Mouse (Mus musculus) cerebellum, adult (tissue): ENCODE results near the gene Slc9a3r1.

ENCODE experiments used
- ATAC-seq: cut with Nextera tagmentation; 2 replicates; pipeline ENCODE4 v1.9.2; 2017; ENCODE audit warnings: mild to moderate bottlenecking, moderate library complexity, mixed read lengths; ENCODE audit not compliant: insufficient number of reproducible peaks, low FRiP score, low TSS enrichment

Slc9a3r1 gene

DNA sequence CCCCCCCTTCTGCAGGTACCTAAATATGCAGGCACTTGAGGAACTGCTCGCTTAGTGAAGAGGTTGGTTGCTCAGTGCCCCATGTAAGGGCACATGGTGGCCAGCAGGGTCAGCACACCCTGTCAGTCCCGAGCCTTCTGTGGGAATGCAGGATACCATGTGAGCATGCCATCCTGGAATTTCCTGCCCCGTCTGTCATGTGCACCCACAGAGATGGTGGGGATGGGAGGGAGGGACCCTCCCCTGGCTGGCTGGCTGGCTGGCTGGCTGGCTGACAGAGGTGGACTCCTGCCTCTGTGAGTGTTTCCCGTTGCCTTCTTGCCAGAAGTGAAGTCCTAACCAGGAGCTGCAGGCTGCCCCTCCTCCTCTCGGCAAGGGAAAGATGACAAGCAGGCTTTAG, 59.4 kb downstream of the Slc9a3r1 start:
- ATAC-seq = no peak

DNA sequence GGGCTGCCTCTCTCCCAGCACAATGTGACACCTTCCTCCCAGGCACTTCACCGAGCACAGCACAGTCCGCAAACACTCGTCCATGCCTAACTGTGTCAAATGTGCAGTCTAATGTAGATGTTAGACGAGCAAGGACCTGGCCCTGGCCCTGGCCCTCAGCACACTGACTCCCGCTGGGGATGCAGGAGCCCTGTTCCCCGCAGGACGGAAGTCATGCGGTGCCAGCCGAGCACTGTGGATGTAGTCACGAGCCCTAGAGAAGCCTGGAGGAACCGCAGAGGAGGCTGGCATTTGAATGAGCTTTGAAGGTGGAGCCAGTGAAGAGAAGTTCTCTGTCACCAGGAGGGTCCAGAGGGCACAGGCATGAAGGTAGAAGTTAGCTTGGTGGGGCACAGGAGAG, 60.3 kb downstream of the Slc9a3r1 start:
- ATAC-seq = no peak

DNA sequence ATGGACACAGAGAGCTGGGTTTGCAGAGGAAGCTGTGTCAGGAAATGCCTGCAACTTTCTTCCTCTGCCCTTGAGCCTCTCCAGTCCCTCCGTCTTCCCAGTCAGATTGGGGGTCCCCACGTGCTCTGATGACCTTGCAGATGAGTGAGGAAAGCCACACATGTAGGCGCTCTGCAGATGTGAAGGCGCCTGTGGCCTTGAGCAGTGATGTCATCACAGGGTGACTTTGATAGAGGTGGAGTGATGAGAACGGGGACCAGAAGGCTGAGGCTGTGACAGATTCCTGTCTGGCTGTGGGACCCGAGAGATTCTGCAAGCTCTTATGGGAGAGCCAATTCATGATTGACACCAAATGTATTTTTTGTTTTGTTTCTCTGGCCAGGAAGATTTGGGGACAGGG, 60.7 kb downstream of the Slc9a3r1 start:
- no peak for ATAC-seq

DNA sequence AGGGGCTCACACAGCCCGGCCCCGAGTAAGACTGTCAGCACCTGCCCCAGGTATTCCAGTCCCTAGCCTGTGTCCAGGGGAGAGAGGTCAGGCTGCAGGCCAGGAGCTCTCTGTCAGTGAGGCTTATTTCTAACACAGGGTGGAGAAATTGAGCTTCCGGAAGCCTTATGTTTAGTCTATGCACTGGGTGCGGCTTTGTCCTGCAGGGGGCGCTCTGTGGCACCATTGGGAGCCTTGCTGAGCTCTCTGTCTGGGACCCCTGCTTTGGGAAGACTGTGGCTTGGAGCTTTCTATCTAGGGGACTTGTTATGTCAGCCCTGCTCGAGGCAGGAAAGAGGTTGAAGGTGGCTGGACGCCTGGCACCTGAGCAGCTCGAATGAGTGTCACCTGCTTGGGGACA, 61.7 kb downstream of the Slc9a3r1 start:
- no peak for ATAC-seq

DNA sequence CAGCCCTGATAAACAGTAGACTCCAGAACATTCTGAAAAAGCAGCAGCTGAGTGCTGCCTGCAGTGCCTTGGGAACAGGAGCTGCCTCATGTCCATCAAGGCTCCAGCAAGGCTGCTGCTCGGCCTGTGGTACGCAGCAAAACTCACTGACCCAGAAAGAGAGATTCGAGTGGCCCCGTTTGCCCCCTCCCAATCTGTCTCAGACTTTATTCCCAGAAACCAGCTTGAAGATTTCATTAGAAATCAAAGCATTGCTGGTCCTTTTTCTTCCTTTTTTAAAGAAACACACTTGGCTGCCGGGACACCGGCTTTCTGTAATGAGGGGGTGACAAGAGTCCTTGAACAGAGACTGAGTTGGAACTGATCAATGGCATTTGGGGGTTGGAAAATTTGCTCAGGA, 62.2 kb downstream of the Slc9a3r1 start:
- no peak for ATAC-seq

DNA sequence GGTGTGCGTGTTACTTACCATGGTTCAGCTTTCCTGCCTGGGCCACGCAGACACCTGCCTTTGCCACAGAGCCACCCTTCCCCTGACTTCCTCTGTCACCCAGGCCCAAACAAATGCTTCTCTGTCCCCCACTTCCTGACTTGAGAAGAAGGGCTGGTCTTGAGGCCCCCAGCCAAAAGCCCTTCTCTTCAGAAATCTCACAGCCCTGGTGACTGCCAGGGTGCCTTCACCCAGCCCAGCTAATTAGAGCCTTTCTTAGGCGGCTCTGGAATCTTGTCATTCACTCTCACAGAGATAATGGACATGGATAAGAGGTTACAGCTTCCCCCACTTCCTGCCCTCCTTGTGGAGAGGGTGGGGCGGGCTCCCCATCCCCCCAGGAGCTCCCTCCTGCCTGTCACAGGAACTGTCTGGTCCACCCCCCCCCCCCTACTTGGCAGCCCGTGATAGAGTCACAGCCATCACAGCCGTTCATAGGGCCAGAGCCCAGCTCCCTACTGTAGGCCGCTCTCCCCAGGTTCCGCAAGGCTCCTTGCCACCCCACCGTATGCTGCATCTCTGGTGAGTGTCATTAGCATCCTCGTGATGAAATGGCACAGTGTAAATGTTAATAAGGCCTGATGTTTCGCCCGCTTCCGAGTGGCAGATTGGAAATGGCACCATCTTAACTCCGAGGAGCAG, 63.8 kb downstream of the Slc9a3r1 start:
- no peak for ATAC-seq

DNA sequence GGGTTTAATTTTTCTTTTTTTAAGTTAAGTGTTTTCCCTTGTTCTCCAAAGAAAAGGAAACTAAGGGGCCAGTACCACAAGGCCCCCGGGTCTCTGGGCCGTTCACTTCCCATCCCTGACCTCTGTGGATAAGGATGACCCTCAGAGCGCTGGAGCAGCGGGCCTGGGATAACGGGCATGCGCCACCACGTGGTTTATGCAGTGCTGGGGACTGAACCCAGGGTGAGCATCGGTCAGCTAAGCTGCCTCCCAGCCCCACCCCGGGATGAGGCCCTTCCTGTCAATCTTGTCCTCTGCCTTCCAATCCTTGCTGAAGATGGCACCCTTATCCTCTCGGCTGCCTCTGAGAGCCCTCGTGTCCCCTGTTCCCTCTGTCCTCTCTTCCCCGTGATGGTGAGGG, 64.5 kb downstream of the Slc9a3r1 start:
- no peak for ATAC-seq

DNA sequence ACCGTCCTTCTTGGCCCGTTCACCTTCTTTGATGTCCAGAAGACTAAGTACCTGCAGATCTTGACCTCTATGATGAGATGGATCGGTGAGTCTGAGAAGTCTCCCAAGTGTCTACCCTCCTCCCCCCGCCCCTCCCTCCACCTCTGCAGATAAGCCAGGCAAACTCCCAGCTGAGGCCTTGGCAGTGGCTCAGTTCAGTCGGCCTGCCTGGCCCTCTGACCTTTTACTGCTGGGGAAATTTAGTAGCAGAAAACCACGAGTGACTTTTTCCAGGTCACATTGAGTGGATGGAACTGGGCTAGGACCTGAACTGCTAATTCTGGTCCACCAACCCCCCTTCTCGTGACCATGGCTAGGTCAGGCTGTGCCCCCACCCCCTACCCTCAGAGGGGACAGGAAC, 65.3 kb downstream of the Slc9a3r1 start:
- ATAC-seq = no peak

DNA sequence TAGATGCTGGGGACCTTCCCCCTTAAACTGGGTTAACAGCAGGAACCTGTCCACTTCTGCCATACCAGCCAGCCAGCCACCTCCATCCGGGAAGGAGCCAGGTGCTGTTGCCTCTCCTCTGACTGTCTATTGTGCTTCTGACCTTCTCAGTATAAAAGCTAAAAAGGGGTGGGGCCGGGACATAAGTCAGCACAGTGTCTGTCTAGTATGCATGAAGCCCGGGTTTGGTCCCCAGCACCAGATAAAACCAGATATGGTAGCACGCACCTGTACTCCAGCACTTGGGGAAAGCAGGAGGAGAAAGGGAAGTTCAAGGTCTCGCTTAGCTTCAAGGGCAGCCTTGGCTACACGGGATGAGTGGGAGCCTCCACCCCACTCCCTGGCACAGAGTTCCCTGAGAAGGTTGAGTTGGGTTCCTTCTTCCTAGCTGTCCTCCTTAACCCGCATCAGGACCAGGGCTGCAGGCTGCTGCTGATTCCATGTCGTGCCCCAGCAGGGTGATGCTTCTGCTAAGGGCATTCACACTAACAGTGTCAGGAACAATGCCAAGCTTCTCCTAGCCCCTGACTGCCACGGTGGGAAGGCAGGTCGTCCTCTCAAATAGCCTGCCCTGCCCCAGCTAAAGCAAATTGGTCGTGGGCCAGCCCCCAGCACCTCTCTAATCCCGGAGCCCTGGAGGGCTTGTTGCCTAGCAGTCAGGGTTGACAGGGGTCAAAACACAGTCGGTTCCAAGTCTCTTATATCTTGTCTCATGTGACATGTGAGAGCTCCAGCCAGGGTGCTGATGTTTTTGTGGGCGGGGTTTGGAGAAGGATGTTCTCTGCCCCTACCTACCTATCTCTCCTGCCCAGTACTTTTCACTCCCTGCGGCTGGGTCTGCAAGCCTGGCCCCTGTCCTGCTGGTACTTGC, 66.1 kb downstream of the Slc9a3r1 start:
- ATAC-seq = no peak
